Mouse (Mus musculus) C2C12 (cell line): ENCODE measurements at regions not wholly inside any gene's neighbourhood (a gene's known extent, or its start where the extent isn't known, plus 50 kb on each side); places are given as distances from the start of the nearest gene placed in this dataset.

Source experiments
- CTCF ChIP-seq: IDR thresholded peaks from one replicate; pipeline ENCODE4 v1.5.1; 2011; ENCODE audit not compliant: control insufficient read depth, insufficient read depth, insufficient read length
- MAX ChIP-seq: IDR thresholded peaks from one replicate; pipeline ENCODE4 v1.6.1; 2011; ENCODE audit warnings: mild to moderate bottlenecking, control low read depth
- MYOD1 ChIP-seq: IDR thresholded peaks from one replicate; pipeline ENCODE4 v1.6.1; 2011; ENCODE audit warnings: low read depth; ENCODE audit not compliant: control insufficient read depth, insufficient read length
- MYOG ChIP-seq: IDR thresholded peaks from one replicate; pipeline ENCODE4 v1.6.1; 2011; ENCODE audit not compliant: control insufficient read depth, insufficient read length; ENCODE audit errors: extremely low read depth
- USF1 ChIP-seq: IDR thresholded peaks from one replicate; pipeline ENCODE4 v1.6.1; 2011; ENCODE audit warnings: low read depth, mild to moderate bottlenecking, control low read depth, moderate library complexity

GRCm38 (mm10) chr11:112552838-112553237, 229.2 kb upstream of the Sox9 start:
- no peak for TF ChIP-seq CTCF
- TF ChIP-seq MYOD1 = no peak
- TF ChIP-seq MAX = no peak
- no peak for TF ChIP-seq MYOG
- TF ChIP-seq USF1 = no peak
